Mouse (Mus musculus) stomach, embryonic 16.5 days (tissue): Measurements from ENCODE around the gene Tpsb2. TPM values are rescaled to one million over a fixed set of nuclear protein-coding genes. Genes with fewer than 3 reads are reported as not detected.

Experiments
- ATAC-seq: fragments of 200-750 bp; cut with Nextera tagmentation; 2 replicates; pipeline ENCODE4 v1.8.0; 2017; ENCODE audit warnings: moderate number of reproducible peaks, moderate TSS enrichment; ENCODE audit not compliant: insufficient read depth, low FRiP score
- H3K27ac ChIP-seq: fragments of 300-500 bp; sonication (generic); 2 replicates; pipeline ENCODE4 v1.5.1; 2014; ENCODE audit warnings: low read length
- H3K27me3 ChIP-seq: fragments of 300-500 bp; sonication (generic); 2 replicates; pipeline ENCODE4 v1.6.1; 2014; ENCODE audit warnings: low read length, control low read depth, mixed read lengths; ENCODE audit not compliant: control insufficient read depth, insufficient read depth
- H3K36me3 ChIP-seq: fragments of 300-500 bp; sonication (generic); 2 replicates; pipeline ENCODE4 v1.6.1; 2014; ENCODE audit warnings: low read length; ENCODE audit not compliant: control insufficient read depth, insufficient read depth
- H3K4me1 ChIP-seq: fragments of 300-500 bp; sonication (generic); 2 replicates; pipeline ENCODE4 v1.6.1; 2014; ENCODE audit warnings: low read length, control low read depth, mixed read lengths; ENCODE audit not compliant: control insufficient read depth, insufficient read depth
- H3K4me2 ChIP-seq: fragments of 300-500 bp; sonication (generic); 2 replicates; pipeline ENCODE4 v1.6.1; 2014; ENCODE audit warnings: low read depth, low read length, mixed read lengths
- H3K4me3 ChIP-seq: fragments of 300-500 bp; sonication (generic); replicated peaks from 2 replicates; pipeline ENCODE4 v1.5.1; 2014; ENCODE audit warnings: mild to moderate bottlenecking, low read length
- H3K9ac ChIP-seq: fragments of 300-500 bp; sonication (generic); 2 replicates; pipeline ENCODE4 v1.6.1; 2014; ENCODE audit warnings: low read length
- H3K9me3 ChIP-seq: fragments of 300-500 bp; sonication (generic); replicated peaks from 2 replicates; pipeline ENCODE4 v1.6.1; 2016; ENCODE audit warnings: low read length, control low read depth; ENCODE audit not compliant: control insufficient read depth
- WGBS: fragments of 180-500 bp; shearing (Covaris S2); extraction: QIAGEN DNeasy Blood & Tissue Kit; methylation state at CpG from one replicate; pipeline ENCODE4 v1.1.7; 2014; 5-methylcytosine and 5-hydroxymethylcytosine counted together
- polyA plus RNA-seq: library from polyadenylated mRNA; unstranded; fragments of >200 nt; fragmentation: Nextera tagmentation; extraction: Ambion mirVana; gene quantifications from 2 replicates; pipeline ENCODE4 v1.2.1, GENCODE M21; 2015

The Tpsb2 gene
- 13.4 and 19.2 TPM in 2 replicates for polyA plus RNA-seq

DNA sequence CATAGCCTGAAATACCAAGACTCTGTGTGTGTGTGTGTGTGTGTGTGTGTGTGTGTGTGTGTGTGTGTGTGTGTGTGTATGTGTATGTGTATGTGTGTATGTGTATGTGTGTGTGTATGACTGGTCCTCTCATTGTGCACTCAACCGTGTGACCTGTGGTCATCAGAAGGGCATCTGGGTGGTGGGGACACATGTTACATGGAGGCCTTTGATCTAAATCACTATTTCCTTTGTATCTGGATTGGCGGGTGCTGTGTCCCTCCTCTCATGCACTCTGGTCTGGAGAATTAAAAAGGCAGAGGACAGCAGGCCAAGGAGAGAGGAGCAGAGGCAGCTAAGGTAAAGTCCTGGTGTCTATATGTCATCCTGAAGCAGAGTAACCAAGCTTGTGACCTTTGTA, at the start of gene Tpsb2:
Gene Tpsb2, plus strand, starts transcription at position 301 of the 400 bp plus-strand sequence.
- Histone ChIP-seq H3K4me1 (peaks cover 3% of the 10 kb centered on the region), H3K27ac (no peak within 1 kb of the TSS), H3K27me3 (no peaks in the 10 kb centered on the region), H3K36me3 (no peaks in the 10 kb centered on the region), H3K4me3 (no peak within 1 kb of the TSS), H3K9ac (no peak within 1 kb of the TSS), H3K9me3 (no peaks in the 10 kb centered on the region), H3K4me2 (no peak within 1 kb of the TSS)
- WGBS = 74% methylated on average over 2 of the region's 2 CpGs
- no peak for ATAC-seq

DNA sequence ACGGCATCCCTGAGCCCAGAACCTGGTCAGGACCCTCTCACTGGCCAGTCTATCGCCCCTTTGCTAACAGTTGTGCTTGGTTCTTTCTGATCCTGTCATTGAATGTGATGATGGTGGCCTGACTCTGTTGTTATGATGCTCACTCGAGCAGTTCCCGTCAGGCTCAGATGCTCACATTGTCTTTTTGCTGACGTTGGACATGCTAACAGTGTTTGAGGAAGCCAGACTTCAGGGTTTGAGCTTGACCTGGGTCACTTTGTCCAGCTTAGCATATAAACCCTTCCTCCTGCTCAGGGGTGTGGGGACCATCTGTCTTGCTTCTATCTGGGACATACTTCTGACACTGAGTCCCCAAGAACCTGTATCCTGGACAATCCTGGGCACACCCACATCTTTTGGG, 47.8 kb upstream of the Tpsb2 start, which contains the start of gene Prss29:
Gene Prss29, plus strand, starts transcription at position 301 of the 400 bp plus-strand sequence.
- H3K27me3 ChIP-seq = no peaks in the 10 kb centered on the region
- no peak within 1 kb of the TSS for H3K4me2 ChIP-seq
- H3K27ac ChIP-seq = no peak within 1 kb of the TSS
- no peak within 1 kb of the TSS for H3K9ac ChIP-seq
- no peak within 1 kb of the TSS for H3K4me3 ChIP-seq
- no peaks in the 10 kb centered on the region for H3K36me3 ChIP-seq
- 66% methylated on average over 5 of the region's 5 CpGs for whole genome bisulfite sequencing
- no peak for ATAC-seq
- no peaks in the 10 kb centered on the region for H3K9me3 ChIP-seq
- no peaks in the 10 kb centered on the region for H3K4me1 ChIP-seq

DNA sequence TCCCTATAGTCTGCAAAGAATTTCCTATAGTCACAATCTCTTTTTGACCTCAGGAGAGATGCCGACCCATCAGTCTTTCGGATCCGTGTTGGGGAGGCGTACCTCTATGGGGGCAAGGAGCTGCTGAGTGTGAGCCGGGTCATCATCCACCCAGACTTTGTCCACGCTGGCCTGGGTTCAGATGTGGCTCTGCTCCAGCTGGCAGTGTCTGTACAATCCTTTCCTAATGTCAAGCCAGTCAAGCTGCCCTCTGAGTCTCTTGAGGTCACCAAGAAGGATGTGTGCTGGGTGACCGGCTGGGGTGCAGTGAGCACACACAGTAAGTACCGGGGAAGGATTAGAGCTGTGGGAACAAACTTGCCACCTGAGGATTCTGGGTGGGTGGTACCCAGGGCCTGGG, 45.3 kb upstream of the Tpsb2 start:
- 83% methylated on average over 8 of the region's 8 CpGs for WGBS
- no peaks in the 10 kb centered on the region for H3K9me3 ChIP-seq
- no peaks in the 10 kb centered on the region for H3K4me1 ChIP-seq
- no peak for ATAC-seq
- no peak overlapping the region for H3K4me2 ChIP-seq
- H3K36me3 ChIP-seq = no peaks in the 10 kb centered on the region
- no peak overlapping the region for H3K27ac ChIP-seq
- no peaks in the 10 kb centered on the region for H3K27me3 ChIP-seq
- no peak overlapping the region for H3K4me3 ChIP-seq
- H3K9ac ChIP-seq = no peak overlapping the region

DNA sequence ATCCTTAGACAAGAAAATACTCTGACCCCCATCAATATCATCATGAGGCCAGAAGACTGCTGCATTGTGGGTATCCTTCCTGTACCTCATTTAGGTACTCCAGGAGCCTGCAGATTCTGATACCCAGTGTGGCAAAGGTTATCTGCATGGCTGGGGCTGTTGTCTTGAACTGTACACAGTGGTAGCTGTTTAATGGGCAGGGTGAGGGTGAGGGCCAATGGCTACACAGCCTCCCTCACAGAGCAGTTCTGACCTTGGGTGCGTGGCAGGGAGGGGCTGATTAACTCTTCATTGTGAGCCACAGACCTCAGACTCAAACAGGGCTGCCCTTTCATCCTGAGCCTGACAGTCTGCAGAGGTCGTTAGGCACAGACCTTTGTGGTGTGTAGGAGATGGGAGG, 43.2 kb upstream of the Tpsb2 start:
- ATAC-seq = no peak
- Histone ChIP-seq H3K4me2 (no peak overlapping the region), H3K36me3 (no peaks in the 10 kb centered on the region), H3K9ac (no peak overlapping the region), H3K27ac (no peak overlapping the region), H3K4me1 (no peaks in the 10 kb centered on the region), H3K4me3 (no peak overlapping the region), H3K27me3 (no peaks in the 10 kb centered on the region), H3K9me3 (no peaks in the 10 kb centered on the region)
- 21% methylated on average over 2 of the region's 2 CpGs for WGBS

DNA sequence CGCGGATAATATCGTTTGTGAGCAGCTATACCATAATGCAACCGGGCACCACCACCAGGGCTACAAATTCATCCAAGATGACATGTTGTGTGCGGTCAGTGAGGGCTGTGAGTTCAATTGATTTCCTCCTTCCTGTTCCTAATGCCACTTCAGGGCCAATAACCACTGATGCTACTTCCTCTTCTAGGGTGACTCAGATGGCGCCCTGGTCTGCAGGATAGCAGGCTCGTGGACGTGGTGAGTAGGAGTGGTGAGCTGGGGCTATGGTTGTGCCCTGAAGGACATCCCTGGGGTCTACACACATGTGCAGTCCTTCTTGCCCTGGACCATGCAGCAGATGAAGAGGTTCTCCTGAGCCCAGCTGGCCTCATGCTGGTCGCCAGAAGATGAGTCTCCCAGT, 33.8 kb upstream of the Tpsb2 start:
- no peaks in the 10 kb centered on the region for H3K4me1 ChIP-seq
- no peaks in the 10 kb centered on the region for H3K9me3 ChIP-seq
- WGBS = 67% methylated on average over 9 of the region's 9 CpGs
- no peaks in the 10 kb centered on the region for H3K36me3 ChIP-seq
- no peak overlapping the region for H3K27ac ChIP-seq
- no peak overlapping the region for H3K4me2 ChIP-seq
- no peak overlapping the region for H3K4me3 ChIP-seq
- ATAC-seq = no peak
- peaks cover 2% of the 10 kb centered on the region; the same call in 1 of the 2 replicates for H3K27me3 ChIP-seq
- no peak overlapping the region for H3K9ac ChIP-seq

DNA sequence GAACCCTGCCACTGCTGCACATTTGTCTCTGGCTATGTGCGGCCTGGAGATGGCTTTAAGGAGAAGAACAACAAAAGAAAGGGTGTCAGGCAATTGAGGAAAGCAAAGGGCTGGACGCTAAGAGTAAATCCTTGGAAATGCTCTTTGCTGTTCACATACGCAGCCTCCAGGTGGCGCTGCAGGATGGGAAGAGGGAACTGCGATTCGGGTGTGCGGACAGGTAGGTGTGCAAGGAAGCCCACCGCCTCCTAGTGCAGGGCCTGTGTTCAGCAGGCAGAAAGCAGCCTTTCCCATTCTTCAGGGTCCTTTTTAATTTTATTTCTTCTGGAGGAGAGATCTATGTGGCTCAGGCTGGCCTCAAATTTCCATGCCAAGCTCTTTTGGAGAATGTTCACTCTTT, 32.2 kb upstream of the Tpsb2 start:
- Histone ChIP-seq H3K27me3 (peaks cover 2% of the 10 kb centered on the region; the same call in 1 of the 2 replicates), H3K4me1 (no peaks in the 10 kb centered on the region), H3K9me3 (no peaks in the 10 kb centered on the region), H3K9ac (no peak overlapping the region), H3K4me3 (no peak overlapping the region), H3K4me2 (no peak overlapping the region), H3K36me3 (no peaks in the 10 kb centered on the region), H3K27ac (no peak overlapping the region)
- no peak for ATAC-seq
- WGBS = 0% methylated on average over 8 of the region's 8 CpGs

DNA sequence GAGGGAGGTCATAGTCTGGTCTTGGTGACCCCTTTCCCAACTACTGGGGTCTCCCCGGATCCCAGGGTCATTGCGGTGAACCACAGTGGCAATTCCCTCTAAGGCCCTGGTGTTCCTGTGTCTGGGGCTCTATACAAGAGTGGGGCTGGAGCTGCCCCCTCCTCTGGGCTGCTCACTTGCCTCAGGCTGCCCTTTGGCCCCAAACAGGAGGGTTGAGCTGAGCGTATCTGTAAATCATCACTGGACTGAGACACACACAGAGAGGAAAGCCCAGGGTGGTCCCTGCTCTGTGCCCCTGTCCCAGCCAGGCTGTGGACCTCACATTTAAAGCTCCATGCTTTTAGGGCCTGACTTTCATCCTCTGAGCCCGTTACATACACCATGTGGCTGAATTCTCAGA, 27.9 kb upstream of the Tpsb2 start:
- Histone ChIP-seq H3K36me3 (no peaks in the 10 kb centered on the region), H3K4me2 (no peak overlapping the region), H3K27me3 (peaks cover 2% of the 10 kb centered on the region; the same call in 1 of the 2 replicates), H3K4me3 (no peak overlapping the region), H3K27ac (no peak overlapping the region), H3K4me1 (no peaks in the 10 kb centered on the region), H3K9ac (no peak overlapping the region), H3K9me3 (no peaks in the 10 kb centered on the region)
- ATAC-seq = no peak
- 76% methylated on average over 4 of the region's 4 CpGs for WGBS

DNA sequence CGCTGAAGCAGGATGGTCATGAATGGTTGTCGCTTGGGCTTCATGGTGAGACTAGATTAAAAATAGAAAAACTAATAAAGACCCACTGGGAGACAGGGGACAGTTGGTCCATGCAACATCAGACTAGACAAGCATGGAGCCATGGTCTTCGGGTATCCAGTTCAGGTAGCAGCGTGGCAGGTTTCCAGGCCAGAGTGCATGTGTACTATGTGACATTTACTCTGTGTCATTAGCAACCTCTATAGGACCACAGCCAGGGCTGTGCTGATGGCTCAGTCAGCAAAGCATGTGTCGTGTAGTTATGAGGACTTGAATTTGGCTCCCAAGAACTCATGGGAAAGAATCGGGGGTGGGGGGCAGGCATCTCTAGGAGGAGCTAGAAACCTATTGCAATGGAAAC, 26.1 kb upstream of the Tpsb2 start:
- ATAC-seq = no peak
- no peaks in the 10 kb centered on the region for H3K4me1 ChIP-seq
- H3K9ac ChIP-seq = no peak overlapping the region
- H3K4me2 ChIP-seq = no peak overlapping the region
- H3K27ac ChIP-seq = no peak overlapping the region
- 83% methylated on average over 6 of the region's 6 CpGs for WGBS
- no peaks in the 10 kb centered on the region for H3K9me3 ChIP-seq
- no peaks in the 10 kb centered on the region for H3K27me3 ChIP-seq
- H3K4me3 ChIP-seq = no peak overlapping the region
- no peaks in the 10 kb centered on the region for H3K36me3 ChIP-seq

DNA sequence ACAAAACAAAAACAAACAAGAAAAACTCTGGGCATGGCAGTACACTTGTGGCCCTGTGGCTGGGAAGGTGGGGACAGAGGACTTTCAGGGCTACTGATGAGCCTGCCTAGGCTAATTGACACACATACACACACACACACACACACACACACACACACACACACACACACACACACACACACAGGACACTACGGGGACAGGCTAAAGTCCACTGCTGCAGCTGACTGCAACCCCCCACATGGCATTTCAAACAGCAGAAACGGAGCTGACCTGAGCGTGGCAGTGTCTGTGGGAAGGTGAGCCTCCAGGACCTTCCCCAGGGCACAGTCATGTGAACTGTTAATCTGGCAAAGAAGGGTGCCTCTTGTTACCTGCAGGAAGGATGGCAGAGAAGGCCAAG, 24.6 kb upstream of the Tpsb2 start:
- WGBS = 47% methylated on average over 3 of the region's 3 CpGs
- no peak for ATAC-seq
- H3K27ac ChIP-seq = no peak overlapping the region

DNA sequence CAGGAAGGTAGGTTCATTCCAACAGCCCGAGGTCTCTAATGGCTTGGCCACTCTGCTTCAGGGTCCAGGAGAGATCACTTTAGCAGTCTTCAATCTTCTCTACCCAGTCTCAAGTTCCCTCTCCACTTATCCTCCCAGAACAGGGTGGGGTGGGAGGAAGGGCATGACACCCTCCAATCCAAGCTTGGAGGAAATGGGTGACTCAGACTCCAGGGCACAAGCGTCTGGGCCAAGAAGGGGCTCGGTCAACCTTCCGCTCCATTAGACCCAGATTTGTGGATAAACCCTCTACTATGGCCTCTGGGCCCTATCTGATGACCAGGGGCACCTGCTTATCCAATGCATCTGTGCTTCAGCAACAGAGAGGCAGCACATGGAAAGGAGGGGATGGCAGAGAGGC, 20.6 kb upstream of the Tpsb2 start, which contains the start of gene Tpsab1:
Gene Tpsab1, minus strand, starts transcription at position 101 of the 400 bp plus-strand sequence.
- Histone ChIP-seq H3K27me3 (no peaks in the 10 kb centered on the region), H3K9ac (no peak within 1 kb of the TSS), H3K4me3 (no peak within 1 kb of the TSS), H3K27ac (no peak within 1 kb of the TSS), H3K4me2 (no peak within 1 kb of the TSS), H3K36me3 (no peaks in the 10 kb centered on the region), H3K9me3 (no peaks in the 10 kb centered on the region), H3K4me1 (no peaks in the 10 kb centered on the region)
- 93% methylated on average over 4 of the region's 4 CpGs for whole genome bisulfite sequencing
- no peak for ATAC-seq

More for the DNA sequence above, 24.6 kb upstream of the Tpsb2 start:
- Histone ChIP-seq H3K9ac (no peak overlapping the region), H3K27me3 (no peaks in the 10 kb centered on the region), H3K4me3 (no peak overlapping the region), H3K4me2 (no peak overlapping the region), H3K36me3 (no peaks in the 10 kb centered on the region), H3K9me3 (no peaks in the 10 kb centered on the region), H3K4me1 (no peaks in the 10 kb centered on the region)
